Mouse (Mus musculus) CD8-positive naive resting alpha-beta T cell, adult 2 months (primary cell): ENCODE data around the gene Gm14151.
A peak's percentile ranks its signal among the peaks of the same experiment; 100 is the strongest.
"Not testable (repeated sequence)": the region's sequence is repeated elsewhere in the genome, so short reads cannot be mapped to it uniquely, and the experiment has no call there.

Experiments
- DNase-seq, 2 experiments: peaks; one replicate each; pipeline ENCODE4 v3.0.0; 2022; ENCODE audit warnings: low read depth in 2 of 2, low spot score in 2 of 2

The Gm14151 gene

DNA sequence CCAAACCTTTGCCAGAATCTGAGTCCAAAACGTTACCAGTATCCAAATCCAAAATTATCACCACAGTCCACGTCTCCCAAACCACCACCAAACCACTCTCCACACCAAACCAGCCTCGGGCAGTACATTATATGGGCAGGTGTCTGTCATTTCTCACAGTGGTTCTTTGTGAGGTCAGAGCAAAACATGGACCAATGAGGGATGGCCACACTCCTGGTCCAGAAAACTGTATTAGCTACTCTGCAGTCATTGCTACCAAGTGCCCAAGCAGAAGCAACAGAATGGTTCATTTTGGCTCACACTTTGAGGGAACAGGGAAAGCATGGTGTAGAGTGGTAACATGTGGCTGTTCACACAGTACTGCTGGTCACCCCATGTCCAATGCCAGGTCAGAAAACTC lies at the start of gene Gm14151:
Gene Gm14151, minus strand, starts transcription at position 101 of the 400 bp plus-strand sequence.
- not testable (repeated sequence) for DNase-seq

DNA sequence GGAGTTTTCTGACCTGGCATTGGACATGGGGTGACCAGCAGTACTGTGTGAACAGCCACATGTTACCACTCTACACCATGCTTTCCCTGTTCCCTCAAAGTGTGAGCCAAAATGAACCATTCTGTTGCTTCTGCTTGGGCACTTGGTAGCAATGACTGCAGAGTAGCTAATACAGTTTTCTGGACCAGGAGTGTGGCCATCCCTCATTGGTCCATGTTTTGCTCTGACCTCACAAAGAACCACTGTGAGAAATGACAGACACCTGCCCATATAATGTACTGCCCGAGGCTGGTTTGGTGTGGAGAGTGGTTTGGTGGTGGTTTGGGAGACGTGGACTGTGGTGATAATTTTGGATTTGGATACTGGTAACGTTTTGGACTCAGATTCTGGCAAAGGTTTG lies 5.8 kb upstream of the Gm14151 start, which contains the start of gene Gm14147:
Gene Gm14147, plus strand, starts transcription at position 301 of the 400 bp plus-strand sequence.
- not testable (repeated sequence) for DNase-seq

DNA sequence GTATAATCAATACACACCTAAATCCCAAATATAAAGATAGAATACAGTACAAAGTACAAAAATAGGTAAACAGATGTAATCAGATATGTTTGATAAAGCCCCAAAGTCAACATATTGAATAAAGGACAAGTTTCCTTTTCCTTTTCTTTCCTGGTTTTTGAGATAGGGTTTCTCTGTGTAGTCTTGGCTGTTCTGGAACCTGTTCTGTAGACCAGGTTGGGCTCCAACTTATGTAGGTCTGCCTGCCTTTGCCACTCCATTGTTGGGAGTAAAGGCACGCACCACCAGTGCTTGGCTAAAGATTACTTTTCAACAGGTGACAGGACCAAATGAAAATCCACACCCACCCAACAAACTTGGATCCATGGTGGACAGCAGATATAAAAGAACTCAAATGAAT lies 35.5 kb downstream of the Gm14151 start:
- DNase-seq, result no peak

DNA sequence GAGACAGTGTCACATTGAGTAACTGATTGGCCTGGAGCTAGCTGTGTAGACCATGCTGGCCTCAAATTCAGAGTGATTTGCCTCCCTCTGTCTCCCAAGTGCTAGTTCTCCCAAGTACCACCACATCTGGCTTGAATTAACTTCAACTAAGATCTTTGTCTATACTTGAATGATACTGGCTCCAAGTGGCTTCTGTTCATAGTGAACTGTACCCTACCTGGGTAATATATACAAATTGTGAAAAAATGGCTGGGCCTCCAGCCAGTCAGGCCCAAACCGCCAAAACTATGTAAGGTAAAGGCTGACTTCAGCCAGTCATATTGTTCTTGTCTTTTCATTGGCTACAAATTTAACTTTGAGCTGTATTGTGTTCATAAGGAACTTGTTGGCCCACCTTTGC lies 51.7 kb downstream of the Gm14151 start:
- no peak for DNase-seq

DNA sequence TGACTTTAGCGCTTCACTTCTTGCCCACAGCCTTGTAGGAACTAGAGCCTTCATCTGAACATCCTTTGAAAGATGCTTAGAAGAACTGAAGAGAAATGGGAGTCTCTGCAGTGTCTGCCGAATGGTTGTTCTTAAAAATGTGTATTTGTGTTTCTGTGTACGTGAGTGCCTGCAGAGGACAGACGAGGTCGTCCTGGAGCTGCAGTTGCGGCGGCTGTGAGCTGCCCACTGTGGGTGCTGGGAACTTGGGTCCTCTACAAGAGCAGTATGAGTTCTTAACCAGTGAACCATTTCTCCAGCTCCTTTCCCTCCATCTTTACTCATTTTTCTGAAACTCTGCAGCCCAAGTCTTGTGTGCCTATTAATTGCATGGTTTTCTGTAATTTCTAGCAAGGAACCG lies 52.4 kb downstream of the Gm14151 start:
- no peak for DNase-seq

DNA sequence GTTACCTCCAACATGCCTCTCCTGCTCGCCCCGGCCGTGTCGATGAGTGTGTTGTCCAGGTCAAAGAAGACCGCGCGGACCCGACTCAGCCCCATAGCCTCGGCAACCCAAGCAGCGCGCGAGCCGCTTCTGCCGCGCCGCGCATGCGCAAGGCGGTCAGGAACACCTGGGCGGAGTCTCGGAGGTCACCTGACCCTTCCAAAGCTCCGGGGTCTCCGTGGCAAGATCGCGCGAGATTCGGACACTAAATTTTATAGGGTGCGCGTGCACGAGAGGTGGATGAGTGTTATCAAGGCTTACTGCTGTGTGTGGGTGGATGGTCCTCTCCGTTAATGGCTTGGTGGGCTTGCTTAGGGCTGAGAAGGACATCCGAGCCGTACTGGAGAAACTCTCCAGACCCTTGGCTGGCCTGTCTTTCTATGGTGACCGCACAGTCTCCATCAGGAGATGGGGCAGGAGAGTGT lies 52.9 kb downstream of the Gm14151 start, which contains the start of the genes Ninl and Nanp:
Gene Ninl, minus strand, starts transcription at position 151 of the 464 bp plus-strand sequence.
Gene Nanp, minus strand, starts transcription at position 167 of the 464 bp plus-strand sequence.
- peak; percentile 88 for DNase-seq

DNA sequence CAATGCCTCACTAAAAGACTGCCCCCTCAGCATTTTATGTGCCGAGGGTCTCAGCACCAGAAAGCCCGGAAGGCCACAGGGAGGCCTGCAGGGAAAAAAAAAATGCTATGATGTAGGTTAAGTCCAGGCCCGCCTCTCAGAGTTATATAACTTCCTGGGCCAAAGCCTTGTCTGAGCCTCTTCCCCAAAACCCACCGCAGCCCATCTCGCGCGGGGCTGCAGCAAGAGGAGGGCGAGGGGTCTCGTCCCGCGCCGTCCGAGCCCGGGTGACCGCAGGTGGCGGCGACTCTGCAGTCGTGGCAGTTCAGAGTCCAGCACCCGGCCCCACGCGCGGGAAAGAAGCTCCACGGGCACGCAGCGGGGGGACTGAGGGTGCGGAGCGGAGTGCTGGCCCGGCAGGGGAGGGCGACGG lies 53.3 kb downstream of the Gm14151 start:
- DNase-seq, result no peak

DNA sequence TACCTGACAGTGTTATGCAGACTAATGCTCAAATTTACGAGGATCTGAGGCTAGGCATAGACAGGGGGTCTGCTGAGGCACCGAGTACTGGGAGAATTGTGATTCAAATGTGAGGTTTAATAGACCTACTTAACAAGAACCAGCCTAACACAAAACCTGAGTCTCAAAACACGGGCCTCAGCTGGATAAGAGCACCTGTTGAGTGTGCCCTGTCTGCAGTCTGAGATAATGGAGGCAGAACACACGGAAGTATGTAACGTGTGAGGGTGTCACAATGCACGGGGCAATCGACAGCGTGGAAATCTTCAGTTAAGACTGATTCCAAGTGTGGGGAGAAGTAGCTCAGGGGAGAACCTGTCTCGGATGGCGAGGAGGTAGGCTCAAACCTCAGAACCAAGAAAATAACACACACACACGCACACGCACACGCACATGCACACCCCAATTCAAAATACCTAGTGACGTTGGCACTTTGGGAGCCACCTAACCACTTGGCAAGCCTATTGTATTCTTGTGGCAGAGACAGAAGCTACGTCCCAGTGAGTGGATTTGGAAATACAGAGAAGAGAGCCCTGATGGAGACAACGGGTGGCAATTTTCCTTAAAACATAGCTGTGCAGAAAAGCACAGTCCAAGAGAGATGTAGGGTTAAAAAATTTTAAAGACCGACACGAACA lies 54.1 kb downstream of the Gm14151 start:
- peak in 1 of 2 experiments; percentile 8 for DNase-seq

DNA sequence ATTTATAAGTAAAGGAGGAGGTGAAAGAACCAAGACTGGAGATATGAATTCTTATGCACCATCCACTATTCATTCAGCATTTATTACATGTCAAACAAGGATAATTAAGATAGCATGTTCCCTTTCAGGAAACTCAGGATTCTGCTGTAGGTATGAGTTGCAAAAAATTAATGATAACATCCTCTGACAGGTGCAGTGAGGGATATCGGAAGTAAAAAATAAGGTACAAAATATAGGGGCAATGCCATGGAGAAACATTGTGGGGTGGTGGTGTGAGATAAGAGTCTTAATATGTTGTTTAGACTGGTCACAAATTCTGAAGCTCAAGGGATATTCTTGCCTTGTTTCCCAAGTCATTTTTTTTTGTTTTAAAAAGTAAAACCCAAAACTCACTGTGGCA lies 54.9 kb downstream of the Gm14151 start:
- DNase-seq, result no peak
